Mouse (Mus musculus): ENCODE measurements around the gene Trib2. TPM values are rescaled to one million over a fixed set of nuclear protein-coding genes. Genes with fewer than 3 reads are reported as not detected.

Gene Trib2
- total RNA-seq (2014; rRNA removed) (2.2 and 2.3 TPM in 2 replicates), polyA plus RNA-seq (2012; rRNA removed) (0.81 and 1.0 TPM in 2 replicates)

GRCm38 (mm10) chr12:15816740-15817178 is at the start of gene Trib2:
TSS of gene Trib2 (minus strand) at chr12:15816922.
- peak; percentile 28 for DNase-seq (ENCODE audit: extremely low read depth, low read depth, low spot score)
- H3K79me2 ChIP-seq (ENCODE audit: control insufficient read depth, insufficient read depth, low read length): no peaks in the 10 kb centered on the region
- peak within 1 kb of the TSS; percentile 93 for H3K4me3 ChIP-seq (ENCODE audit: insufficient read depth, low read depth, low read length)
- TF ChIP-seq CTCF (IDR thresholded peaks at IDR 0.05; ENCODE audit: low read depth, low read length): peak; percentile 43
- TF ChIP-seq POLR2A (IDR thresholded peaks at IDR 0.05; ENCODE audit: extremely low read depth, insufficient read depth, low read length): 0 out of 2 replicates have a peak, but pooled peaks have one; percentile 22
- WGBS: under 1% methylated on average over 49 of the region's 50 CpGs
- peak within 1 kb of the TSS; percentile 79 for H3K9ac ChIP-seq (ENCODE audit: low read depth, low read length)
- no peaks in the 10 kb centered on the region for H3K36me3 ChIP-seq (ENCODE audit: control insufficient read depth, insufficient read depth, low read length)
- peaks cover 7% of the 10 kb centered on the region; the same call in 1 of the 2 replicates for H3K4me1 ChIP-seq (ENCODE audit: control insufficient read depth, insufficient read depth, low read length)
- H3K27ac ChIP-seq (replicated peaks; ENCODE audit: insufficient read depth, low read depth, low read length): peak within 1 kb of the TSS; percentile 64
- H3K27me3 ChIP-seq (ENCODE audit: control insufficient read depth, insufficient read depth, low read length): no peaks in the 10 kb centered on the region

GRCm38 (mm10) chr12:15858005-15858404 is 41.3 kb upstream of the Trib2 start:
- no peak for TF ChIP-seq POLR2A (IDR thresholded peaks at IDR 0.05; ENCODE audit: extremely low read depth, insufficient read depth, low read length)
- TF ChIP-seq CTCF (IDR thresholded peaks at IDR 0.05; ENCODE audit: low read depth, low read length): no peak
- Histone ChIP-seq H3K4me3 (ENCODE audit: insufficient read depth, low read depth, low read length) (no peak overlapping the region), H3K27me3 (ENCODE audit: control insufficient read depth, insufficient read depth, low read length) (no peaks in the 10 kb centered on the region), H3K27ac (replicated peaks; ENCODE audit: insufficient read depth, low read depth, low read length) (no peak overlapping the region), H3K79me2 (ENCODE audit: control insufficient read depth, insufficient read depth, low read length) (no peaks in the 10 kb centered on the region), H3K4me1 (ENCODE audit: control insufficient read depth, insufficient read depth, low read length) (no peaks in the 10 kb centered on the region), H3K9ac (ENCODE audit: low read depth, low read length) (no peak overlapping the region), H3K36me3 (ENCODE audit: control insufficient read depth, insufficient read depth, low read length) (no peaks in the 10 kb centered on the region)
- no peak for DNase-seq (ENCODE audit: extremely low read depth, low read depth, low spot score)
- 88% methylated on average over 4 of the region's 4 CpGs for WGBS

GRCm38 (mm10) chr12:15855891-15856290 is 39.2 kb upstream of the Trib2 start:
- Histone ChIP-seq H3K4me1 (ENCODE audit: control insufficient read depth, insufficient read depth, low read length) (no peaks in the 10 kb centered on the region), H3K4me3 (ENCODE audit: insufficient read depth, low read depth, low read length) (no peak overlapping the region), H3K9ac (ENCODE audit: low read depth, low read length) (no peak overlapping the region), H3K27ac (replicated peaks; ENCODE audit: insufficient read depth, low read depth, low read length) (no peak overlapping the region), H3K27me3 (ENCODE audit: control insufficient read depth, insufficient read depth, low read length) (no peaks in the 10 kb centered on the region), H3K36me3 (ENCODE audit: control insufficient read depth, insufficient read depth, low read length) (no peaks in the 10 kb centered on the region), H3K79me2 (ENCODE audit: control insufficient read depth, insufficient read depth, low read length) (no peaks in the 10 kb centered on the region)
- TF ChIP-seq CTCF (IDR thresholded peaks at IDR 0.05; ENCODE audit: low read depth, low read length): no peak
- no peak for TF ChIP-seq POLR2A (IDR thresholded peaks at IDR 0.05; ENCODE audit: extremely low read depth, insufficient read depth, low read length)
- DNase-seq (ENCODE audit: extremely low read depth, low read depth, low spot score): no peak
- 85% methylated on average over 5 of the region's 5 CpGs for WGBS

GRCm38 (mm10) chr12:15852781-15853180 is 36.1 kb upstream of the Trib2 start:
- no peak overlapping the region for H3K4me3 ChIP-seq (ENCODE audit: insufficient read depth, low read depth, low read length)
- H3K36me3 ChIP-seq (ENCODE audit: control insufficient read depth, insufficient read depth, low read length): no peaks in the 10 kb centered on the region
- H3K9ac ChIP-seq (ENCODE audit: low read depth, low read length): no peak overlapping the region
- no peak overlapping the region for H3K27ac ChIP-seq (replicated peaks; ENCODE audit: insufficient read depth, low read depth, low read length)
- no peaks in the 10 kb centered on the region for H3K27me3 ChIP-seq (ENCODE audit: control insufficient read depth, insufficient read depth, low read length)
- H3K79me2 ChIP-seq (ENCODE audit: control insufficient read depth, insufficient read depth, low read length): no peaks in the 10 kb centered on the region
- DNase-seq (ENCODE audit: extremely low read depth, low read depth, low spot score): no peak
- 73% methylated on average over 4 of the region's 4 CpGs for WGBS
- TF ChIP-seq POLR2A (IDR thresholded peaks at IDR 0.05; ENCODE audit: extremely low read depth, insufficient read depth, low read length): no peak
- no peak for TF ChIP-seq CTCF (IDR thresholded peaks at IDR 0.05; ENCODE audit: low read depth, low read length)
- peaks cover 9% of the 10 kb centered on the region for H3K4me1 ChIP-seq (ENCODE audit: control insufficient read depth, insufficient read depth, low read length)

GRCm38 (mm10) chr12:15852031-15852430 is 35.3 kb upstream of the Trib2 start:
- Histone ChIP-seq H3K9ac (ENCODE audit: low read depth, low read length) (no peak overlapping the region), H3K4me1 (ENCODE audit: control insufficient read depth, insufficient read depth, low read length) (peaks cover 9% of the 10 kb centered on the region), H3K79me2 (ENCODE audit: control insufficient read depth, insufficient read depth, low read length) (no peaks in the 10 kb centered on the region), H3K36me3 (ENCODE audit: control insufficient read depth, insufficient read depth, low read length) (no peaks in the 10 kb centered on the region), H3K4me3 (ENCODE audit: insufficient read depth, low read depth, low read length) (no peak overlapping the region), H3K27me3 (ENCODE audit: control insufficient read depth, insufficient read depth, low read length) (no peaks in the 10 kb centered on the region), H3K27ac (replicated peaks; ENCODE audit: insufficient read depth, low read depth, low read length) (no peak overlapping the region)
- 80% methylated on average over 4 of the region's 4 CpGs for WGBS
- no peak for TF ChIP-seq POLR2A (IDR thresholded peaks at IDR 0.05; ENCODE audit: extremely low read depth, insufficient read depth, low read length)
- no peak for TF ChIP-seq CTCF (IDR thresholded peaks at IDR 0.05; ENCODE audit: low read depth, low read length)
- no peak for DNase-seq (ENCODE audit: extremely low read depth, low read depth, low spot score)

- peak; percentile 90 for DNase-seq (ENCODE audit: extremely low read depth, low read depth, low spot score)
- Histone ChIP-seq H3K79me2 (ENCODE audit: control insufficient read depth, insufficient read depth, low read length) (no peaks in the 10 kb centered on the region), H3K36me3 (ENCODE audit: control insufficient read depth, insufficient read depth, low read length) (no peaks in the 10 kb centered on the region), H3K9ac (ENCODE audit: low read depth, low read length) (no peak overlapping the region), H3K27me3 (ENCODE audit: control insufficient read depth, insufficient read depth, low read length) (no peaks in the 10 kb centered on the region), H3K4me1 (ENCODE audit: control insufficient read depth, insufficient read depth, low read length) (peaks cover 9% of the 10 kb centered on the region), H3K27ac (replicated peaks; ENCODE audit: insufficient read depth, low read depth, low read length) (no peak overlapping the region), H3K4me3 (ENCODE audit: insufficient read depth, low read depth, low read length) (no peak overlapping the region)
- TF ChIP-seq CTCF (IDR thresholded peaks at IDR 0.05; ENCODE audit: low read depth, low read length) (no peak), POLR2A (IDR thresholded peaks at IDR 0.05; ENCODE audit: extremely low read depth, insufficient read depth, low read length) (no peak)
- 38% methylated on average over 8 of the region's 8 CpGs for WGBS
These were observed 33.7 kb upstream of the Trib2 start for GRCm38 (mm10) chr12:15850441-15850895.

All from liver, adult 2 months (tissue).